Mouse (Mus musculus) brain, embryonic 14.5 days (tissue): Measurements from ENCODE around the gene Tnfrsf1a. TPM values are rescaled to one million over a fixed set of nuclear protein-coding genes. Genes with fewer than 3 reads are reported as not detected.
A peak's percentile ranks its signal among the peaks of the same experiment; 100 is the strongest.

ENCODE experiments used
- DNase-seq: peaks from one replicate; pipeline ENCODE4 v3.0.0-alpha.2; 2011; ENCODE audit warnings: low read depth
- CTCF ChIP-seq: fragments of 200-500 bp; IDR thresholded peaks from 2 replicates; pipeline ENCODE4 v1.5.1; 2012; ENCODE audit warnings: inconsistent platforms, mild to moderate bottlenecking, moderate library complexity, borderline replicate concordance; ENCODE audit not compliant: insufficient read depth, insufficient read length; ENCODE audit errors: extremely low read depth
- POLR2A ChIP-seq: fragments of 200-500 bp; IDR thresholded peaks from 2 replicates; pipeline ENCODE4 v1.6.1; 2012; ENCODE audit warnings: mild to moderate bottlenecking, inconsistent platforms, borderline replicate concordance; ENCODE audit not compliant: poor library complexity, insufficient read depth, insufficient read length, severe bottlenecking; ENCODE audit errors: extremely low read depth
- polyA plus RNA-seq: library from polyadenylated mRNA; depleted of rRNA; stranded (reverse); fragments of >200 nt; gene quantifications from 2 replicates; pipeline ENCODE4 v1.2.3, GENCODE M21; 2012

The Tnfrsf1a gene
- polyA plus RNA-seq, 1 experiment, result 18.5 TPM

GRCm38 (mm10) chr6:125377582-125378451, 28.7 kb downstream of the Tnfrsf1a start:
- DNase-seq, result peak; percentile 33
- TF ChIP-seq POLR2A (no peak), CTCF (no peak)

DNA sequence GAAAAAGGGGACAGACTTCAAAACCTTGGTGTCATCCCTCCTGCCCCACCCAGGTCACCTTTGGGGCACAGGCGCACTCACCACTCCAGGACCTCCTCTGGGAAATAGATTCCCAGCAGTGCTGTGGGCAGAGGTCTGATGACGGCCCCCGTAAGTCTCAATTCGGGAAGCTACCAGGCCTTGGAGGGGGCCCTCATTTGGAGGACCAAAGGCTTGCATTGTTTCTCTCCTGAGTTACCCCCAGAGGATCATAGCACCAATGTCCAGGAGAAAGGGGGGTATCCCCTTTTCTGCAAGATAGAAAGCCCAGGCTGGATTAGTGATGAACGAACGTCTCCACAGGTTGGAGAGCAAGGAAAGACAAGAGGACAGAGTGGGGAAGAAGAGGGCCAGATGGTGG, 29.5 kb downstream of the Tnfrsf1a start:
- no peak for DNase-seq
- TF ChIP-seq POLR2A (no peak), CTCF (no peak)

DNA sequence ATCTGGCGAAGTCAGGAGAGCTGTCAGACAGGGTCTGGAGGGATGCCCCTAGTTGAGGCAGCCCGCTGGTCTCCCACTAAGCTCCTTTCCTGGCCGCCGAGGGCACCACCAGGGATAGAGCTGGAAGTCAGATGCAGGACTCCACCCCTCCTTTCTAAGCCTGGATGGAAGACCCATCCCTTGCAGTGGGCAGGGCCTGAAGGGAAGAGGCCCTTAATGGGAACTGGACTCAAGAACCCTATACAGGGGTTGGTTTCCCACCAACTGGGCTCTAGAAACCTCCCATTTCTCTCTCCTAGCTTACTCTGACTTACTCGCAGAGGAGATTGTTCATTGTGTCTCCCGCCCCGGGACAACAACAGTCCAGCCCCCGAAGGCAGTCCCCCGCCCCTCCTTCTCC, 30.6 kb downstream of the Tnfrsf1a start:
- no peak for DNase-seq
- TF ChIP-seq POLR2A (no peak), CTCF (no peak)

DNA sequence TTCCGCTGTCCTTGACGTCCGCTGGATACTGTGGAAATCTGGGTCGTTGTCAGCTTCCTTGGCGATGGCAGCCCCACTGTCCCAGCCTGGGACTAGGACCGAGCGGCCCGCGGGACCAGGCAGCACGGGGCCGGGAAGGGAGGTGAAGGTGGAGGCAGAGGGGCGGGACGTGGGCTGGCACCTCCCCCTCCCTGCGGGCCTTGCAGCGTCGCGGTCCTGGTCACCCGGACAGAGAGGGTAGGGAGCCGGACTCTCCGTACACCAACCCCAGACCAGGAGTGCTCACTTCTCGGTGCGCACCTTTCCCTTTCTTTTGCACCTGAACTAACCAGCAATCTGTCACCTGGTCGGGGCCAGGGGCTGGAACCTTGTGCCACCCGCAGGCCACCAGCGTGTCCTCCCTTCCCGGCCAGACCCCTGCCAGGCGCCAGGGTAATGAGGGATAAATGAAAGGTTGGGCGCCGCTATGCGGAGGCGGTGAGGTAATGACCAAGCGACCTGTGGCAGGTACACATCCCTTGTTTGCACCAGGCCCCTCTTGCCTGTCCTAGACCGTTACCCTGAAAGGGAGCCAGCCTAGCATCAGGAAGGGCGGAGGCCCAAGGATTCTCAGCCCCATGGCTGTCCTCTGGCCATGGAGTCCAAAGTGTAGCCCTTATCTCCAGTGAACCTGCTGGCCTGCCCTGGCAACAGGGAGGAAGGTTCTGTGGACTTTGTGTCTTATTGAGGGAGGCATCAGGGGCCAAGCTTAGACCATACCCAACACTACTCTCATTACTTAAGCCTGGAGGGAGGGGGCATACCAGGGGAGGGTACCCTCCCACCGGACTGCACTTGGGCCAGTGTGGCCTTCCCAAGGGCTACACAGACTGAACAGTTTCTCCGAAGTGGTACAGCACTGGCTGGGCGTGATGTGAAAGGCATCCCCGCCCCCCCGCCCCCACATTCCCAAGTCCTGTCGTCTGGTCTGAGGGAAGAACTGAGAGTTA, 31.5 kb downstream of the Tnfrsf1a start, which contains the start of gene Plekhg6:
Gene Plekhg6, minus strand, starts transcription at position 422 of the 989 bp plus-strand sequence.
- TF ChIP-seq CTCF, result no peak
- no peak for TF ChIP-seq POLR2A
- DNase-seq, result no peak

- no peak for TF ChIP-seq CTCF
- TF ChIP-seq POLR2A, result no peak
Observed at GRCm38 (mm10) chr6:125382024-125382423, 32.9 kb downstream of the Tnfrsf1a start.

GRCm38 (mm10) chr6:125385066-125385974, 36.2 kb downstream of the Tnfrsf1a start:
- DNase-seq, result no peak
- TF ChIP-seq CTCF (peak; percentile 57; the same call in 1 of the 2 replicates), POLR2A (no peak)

More at GRCm38 (mm10) chr6:125382024-125382423, 32.9 kb downstream of the Tnfrsf1a start:
- no peak for DNase-seq

DNA sequence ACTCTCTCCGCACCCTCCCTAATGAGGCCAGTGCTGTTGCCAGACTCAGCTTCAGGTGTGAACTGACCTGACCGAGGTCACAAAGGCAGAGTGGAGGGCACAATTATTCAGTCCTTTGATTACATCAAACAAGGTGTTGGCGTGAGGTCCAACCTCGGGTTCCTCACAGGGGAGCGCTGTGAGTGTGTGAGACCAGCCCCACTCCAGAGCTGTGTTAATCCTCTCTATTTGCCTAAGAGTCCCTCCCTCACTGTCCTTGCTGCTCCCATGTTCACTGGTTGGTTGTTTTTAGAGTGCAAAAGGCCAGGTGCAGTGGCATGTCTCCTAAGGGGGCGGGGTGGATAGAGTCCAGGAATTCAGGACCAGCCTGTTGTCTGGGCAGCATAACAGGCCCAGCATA, 36.9 kb downstream of the Tnfrsf1a start:
- no peak for DNase-seq
- TF ChIP-seq POLR2A, result no peak
- no peak for TF ChIP-seq CTCF

DNA sequence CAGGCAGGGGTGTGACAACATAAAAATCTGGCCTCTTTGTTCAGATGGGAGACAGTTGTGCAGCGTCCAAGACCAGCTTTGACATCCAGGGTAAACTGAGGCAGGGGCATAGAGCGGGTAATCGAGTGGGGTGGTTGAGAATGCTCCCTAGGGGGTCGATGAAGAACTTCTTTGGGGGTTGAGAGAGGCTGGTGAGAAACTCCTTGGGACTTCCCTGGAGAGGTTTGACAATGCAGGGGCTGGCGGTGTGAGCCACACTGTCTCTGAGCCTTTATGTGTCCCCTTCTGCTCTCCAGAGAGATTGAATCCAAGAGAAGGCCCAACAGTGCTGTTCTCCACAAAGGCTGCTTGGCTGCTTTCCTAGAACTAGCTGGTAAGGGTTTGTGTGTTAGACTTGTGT, 40.7 kb downstream of the Tnfrsf1a start:
- TF ChIP-seq POLR2A (no peak), CTCF (no peak)

GRCm38 (mm10) chr6:125405461-125406382, 56.6 kb downstream of the Tnfrsf1a start:
- TF ChIP-seq CTCF, result no peak
- TF ChIP-seq POLR2A, result no peak
- no peak for DNase-seq

More for the DNA sequence above, 40.7 kb downstream of the Tnfrsf1a start:
- DNase-seq, result no peak
